Mouse (Mus musculus): ENCODE results near the gene Casc1.

Casc1 gene

DNA sequence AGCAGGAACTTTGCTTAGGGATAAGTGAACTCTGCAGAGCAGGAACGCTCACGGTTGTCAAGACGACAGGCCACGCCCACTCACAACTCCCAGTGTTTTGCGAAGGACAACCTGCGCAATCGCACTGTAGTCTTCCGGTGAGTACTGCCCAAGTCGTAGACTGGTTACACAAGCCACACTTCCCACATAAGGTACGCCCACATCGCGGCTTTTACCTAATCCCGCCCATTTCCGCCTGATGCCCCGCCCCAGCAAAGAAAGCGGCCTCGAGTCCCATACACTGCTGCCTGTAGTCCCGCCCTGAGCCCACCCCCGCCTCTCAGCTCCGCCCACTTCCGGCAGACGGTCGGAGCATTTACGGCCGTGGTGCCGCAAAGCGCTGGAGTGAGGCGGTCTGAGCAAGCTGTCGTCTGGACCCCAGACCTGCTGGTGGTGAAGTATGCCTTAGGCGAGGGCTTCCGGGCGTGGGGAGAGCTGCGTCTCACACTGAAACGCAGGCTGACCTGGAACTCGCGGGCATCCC, at the start of gene Casc1, which contains the start of gene Etfrf1:
TSS of gene Casc1 (minus strand) at position 190 of the 523 bp plus-strand sequence.
TSS of gene Etfrf1 (plus strand) at position 319 of the 523 bp plus-strand sequence.
- peak; percentile 99 for DNase-seq (ENCODE audit: extremely low read depth, low read depth, low spot score)

DNA sequence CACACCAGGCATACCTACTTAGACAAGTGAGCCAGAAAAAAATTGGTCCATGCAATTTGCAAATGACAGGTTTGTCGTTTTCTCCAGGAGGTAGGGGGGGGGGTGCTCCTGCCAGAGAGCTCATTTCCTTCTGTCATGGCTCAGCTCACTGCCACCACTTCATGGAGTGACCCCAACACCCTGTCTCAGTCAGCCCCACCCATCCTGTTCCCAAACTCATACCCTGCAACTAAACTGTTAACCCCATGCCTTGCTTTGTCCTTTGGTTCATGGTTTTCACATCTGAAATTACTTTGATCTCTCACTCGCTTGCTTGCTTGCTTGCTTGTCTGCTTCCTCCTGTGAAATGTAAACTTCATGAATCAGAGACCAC, 45.9 kb upstream of the Casc1 start:
- no peak for DNase-seq (ENCODE audit: extremely low read depth, low read depth, low spot score)

DNA sequence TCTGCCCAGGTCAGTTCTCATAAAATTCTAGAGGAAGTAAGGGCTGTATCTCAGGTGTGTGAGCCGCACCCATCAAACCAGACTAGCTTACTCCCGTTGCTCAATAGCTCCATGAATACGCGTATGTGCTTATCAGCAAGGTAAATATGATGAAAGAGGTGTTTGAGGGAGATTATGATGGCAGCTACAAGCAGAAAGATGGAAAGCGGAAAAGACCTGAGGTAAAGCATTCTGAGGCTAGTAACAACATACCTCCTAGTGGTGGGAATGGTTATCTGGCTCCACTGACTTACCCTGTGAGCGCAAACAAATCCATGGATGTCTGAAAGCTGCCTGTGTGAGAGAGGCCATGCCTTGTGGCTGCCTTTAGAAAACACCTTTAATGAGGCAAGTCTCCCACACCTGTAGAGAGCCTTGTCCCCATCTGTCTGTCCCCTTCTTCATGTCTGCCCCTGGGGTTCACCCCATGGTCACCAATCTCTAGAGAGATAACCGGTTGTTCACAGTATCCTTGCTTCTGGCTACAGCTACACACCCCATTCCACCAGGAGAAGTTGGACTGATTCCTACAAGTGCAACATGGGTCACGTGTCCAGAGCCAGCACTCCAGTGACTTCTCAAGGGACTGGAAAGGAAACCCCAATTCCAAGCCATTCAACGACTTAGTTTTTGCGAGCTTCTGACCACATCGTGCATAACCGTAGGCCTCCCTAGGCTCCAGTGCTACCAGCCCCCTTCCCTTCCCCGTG, 45.3 kb upstream of the Casc1 start:
- no peak for DNase-seq (ENCODE audit: extremely low read depth, low read depth, low spot score)

DNA sequence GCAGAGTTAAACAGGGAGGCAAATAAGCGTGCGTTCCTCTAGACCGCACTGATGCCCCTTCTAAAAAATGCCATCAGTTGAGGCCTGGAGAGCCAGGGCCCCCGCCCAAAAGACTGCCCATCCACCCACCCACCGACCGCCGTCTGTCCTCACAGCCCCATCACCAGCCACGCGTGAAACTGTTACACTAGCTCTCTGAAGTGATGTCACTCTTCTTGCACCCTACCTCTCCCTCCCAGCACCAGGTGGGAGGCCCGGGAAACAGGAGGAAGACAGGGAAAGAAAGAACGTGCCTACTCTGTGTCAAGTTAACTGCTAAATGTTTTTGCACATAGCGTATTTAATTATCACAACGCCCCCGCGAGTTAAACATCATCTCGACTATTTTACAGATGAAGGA, 40.0 kb upstream of the Casc1 start:
- DNase-seq (ENCODE audit: extremely low read depth, low read depth, low spot score): no peak

DNA sequence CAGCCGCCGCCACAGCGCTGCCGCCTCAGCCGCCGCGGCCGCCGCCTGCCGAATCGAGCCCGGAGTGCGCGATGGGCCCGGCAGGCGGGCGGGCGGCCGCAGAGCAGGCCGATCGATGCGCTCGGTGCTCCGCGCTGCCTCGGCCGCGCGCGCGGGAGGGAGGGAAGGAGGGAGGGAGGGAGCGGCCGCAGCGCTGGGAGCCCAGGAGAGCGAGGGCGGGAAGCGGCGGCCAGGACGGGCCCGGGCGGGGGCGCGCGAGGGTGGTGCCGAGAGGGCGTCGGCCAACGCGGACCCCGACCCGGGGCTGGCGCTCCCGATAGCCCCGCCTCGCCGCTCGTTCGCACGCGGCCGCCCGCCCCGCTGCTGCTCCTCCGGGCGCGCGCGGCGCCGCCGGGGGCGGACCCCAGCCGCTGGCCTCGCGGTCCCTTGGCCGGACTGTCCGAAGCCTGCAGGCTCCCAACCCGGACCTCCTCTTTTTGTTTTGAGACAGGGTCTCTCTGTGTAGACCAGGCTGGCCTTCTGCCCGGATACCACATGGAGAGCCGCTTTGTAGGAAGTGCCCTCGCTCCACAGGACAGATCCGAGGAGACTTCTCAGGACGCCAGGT, 39.5 kb upstream of the Casc1 start, which contains the start of gene Kras:
TSS of gene Kras (minus strand) at position 55 of the 607 bp plus-strand sequence.
- no peak for DNase-seq (ENCODE audit: extremely low read depth, low read depth, low spot score)

DNA sequence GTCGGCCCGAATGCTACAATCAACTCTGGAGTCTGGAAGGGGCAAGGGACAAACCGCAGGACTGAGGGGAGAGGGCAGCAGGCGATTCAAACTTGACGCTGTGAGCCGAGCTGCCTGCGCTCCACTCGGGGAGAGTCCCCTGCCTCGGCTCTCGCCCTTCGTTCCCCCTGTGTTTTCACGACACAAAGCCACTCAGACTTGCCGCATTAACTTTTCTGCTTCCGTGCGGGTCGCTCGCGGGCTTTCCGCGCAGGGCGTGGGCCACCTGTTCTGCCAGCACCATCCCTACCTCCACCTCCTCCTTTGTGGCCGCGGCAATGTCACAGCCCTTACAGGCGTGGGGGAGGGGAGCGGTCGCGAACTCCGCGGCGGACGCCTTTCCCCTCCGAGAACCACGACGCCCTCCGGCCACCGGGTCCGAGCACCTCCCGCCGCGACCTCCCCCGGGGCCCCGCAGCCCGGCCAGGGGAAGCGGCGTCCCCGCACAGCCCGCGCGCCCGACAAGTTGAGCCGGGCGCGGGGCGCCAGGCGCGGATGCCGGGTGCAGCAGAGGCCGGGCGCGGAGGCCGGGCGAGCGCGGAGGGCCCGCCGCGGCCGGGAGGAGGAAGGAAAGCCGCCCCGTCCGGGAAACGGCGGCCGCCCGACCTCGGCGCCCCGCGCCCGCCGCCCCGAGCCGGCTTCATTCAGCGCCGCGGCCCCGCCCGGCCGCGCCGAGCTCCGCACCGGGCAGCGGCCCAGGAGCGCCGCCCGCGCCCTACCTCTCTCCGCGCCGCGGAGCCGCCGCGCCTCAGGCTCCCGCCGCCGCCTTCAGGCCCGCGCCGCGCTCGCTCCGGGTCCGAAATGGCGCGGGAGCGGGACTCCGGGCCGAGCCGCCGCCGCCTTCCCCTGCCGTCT, 38.7 kb upstream of the Casc1 start:
- no peak for DNase-seq (ENCODE audit: extremely low read depth, low read depth, low spot score)

DNA sequence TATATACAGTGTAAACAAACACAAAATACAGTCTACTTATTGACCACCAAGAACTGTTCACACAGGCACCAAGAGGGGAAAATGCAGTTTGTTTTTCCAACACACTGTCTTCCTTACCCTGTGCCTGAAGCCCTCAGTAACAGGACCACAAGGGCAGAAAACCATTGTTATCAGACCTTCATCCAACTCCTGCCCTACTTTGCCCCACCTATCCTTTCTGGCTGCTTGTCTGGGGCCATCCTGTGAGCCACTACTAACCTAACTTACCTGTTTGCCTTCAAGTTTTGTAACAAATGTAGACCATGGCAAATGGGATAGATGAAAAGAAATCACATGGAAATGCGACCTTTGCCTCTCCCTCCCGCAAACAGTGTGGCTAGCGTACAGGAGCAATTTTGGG, 37.1 kb upstream of the Casc1 start:
- no peak for DNase-seq (ENCODE audit: extremely low read depth, low read depth, low spot score)

DNA sequence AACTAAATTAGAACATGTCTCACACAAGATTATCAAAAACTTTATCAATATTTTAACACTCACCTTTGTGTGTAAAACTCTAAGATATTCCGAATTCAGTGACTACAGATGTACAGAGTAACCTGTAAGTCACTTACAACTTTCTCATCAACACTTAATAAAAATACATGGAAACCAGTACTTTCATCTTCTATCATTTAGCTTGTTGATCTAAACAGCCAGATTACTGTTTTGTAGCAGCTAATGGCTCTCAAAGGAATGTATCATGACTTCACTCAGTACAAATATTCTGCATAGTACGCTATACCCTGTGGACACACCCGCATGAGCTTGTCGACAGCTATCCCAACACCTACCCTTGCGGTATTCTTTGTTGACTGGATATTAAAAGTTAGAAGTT, 36.0 kb upstream of the Casc1 start:
- no peak for DNase-seq (ENCODE audit: extremely low read depth, low read depth, low spot score)

DNA sequence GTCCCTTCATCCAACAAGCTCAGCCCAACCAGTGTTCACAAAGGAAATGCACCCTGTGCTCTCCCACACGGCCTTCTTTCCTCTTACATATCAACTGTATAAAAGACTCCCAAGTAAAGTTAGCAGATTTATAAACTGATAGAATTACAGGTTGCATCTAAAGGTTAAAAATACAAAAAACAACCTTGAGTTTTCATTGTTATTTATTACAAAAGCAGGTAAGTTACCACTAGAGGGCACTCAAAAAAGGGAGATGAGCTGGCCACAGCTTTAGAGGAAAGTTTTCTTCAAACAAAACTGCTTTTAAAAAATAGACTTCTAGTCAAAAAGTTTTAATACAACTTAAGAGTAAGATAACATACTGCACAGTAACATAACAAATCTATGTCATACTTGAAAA, 31.7 kb upstream of the Casc1 start:
- DNase-seq (ENCODE audit: extremely low read depth, low read depth, low spot score): no peak

DNA sequence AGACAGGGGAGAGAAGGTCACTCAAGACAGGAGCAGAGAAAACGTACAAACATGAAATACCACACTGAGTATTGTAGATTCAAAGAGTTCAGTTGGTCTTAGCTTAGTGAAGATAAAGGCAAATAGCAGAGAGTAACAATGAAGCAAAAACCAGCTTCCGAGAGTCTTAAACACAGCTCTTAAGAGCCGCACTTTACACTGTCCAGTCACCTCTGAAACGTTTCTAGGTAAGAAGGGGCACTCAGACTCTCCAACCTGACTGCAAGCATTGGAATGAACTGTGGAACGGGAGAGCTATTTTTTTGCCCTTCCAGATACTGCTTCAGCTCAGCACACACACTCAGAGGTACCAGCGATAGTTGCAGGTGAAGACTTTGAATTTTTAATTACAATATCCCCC, 29.5 kb upstream of the Casc1 start:
- no peak for DNase-seq (ENCODE audit: extremely low read depth, low read depth, low spot score)

DNA sequence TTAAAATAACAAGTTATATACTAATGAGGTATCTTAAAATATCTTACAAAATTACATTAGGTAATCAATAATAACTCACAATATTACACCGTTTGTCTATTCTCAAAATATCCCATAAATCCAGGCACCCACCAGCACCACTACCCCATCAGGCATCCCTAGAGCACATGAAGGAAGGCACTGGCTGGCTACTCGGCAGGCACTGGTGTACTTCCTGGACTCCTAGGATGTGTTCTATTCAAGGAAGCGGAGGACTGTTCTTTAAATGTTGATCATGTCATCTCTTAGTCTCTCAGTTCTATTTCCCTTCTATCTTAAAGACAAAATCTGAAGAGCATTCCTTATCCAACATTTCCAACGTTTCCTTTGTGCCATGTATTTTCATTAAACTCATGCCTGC, 26.3 kb upstream of the Casc1 start:
- no peak for DNase-seq (ENCODE audit: extremely low read depth, low read depth, low spot score)

DNA sequence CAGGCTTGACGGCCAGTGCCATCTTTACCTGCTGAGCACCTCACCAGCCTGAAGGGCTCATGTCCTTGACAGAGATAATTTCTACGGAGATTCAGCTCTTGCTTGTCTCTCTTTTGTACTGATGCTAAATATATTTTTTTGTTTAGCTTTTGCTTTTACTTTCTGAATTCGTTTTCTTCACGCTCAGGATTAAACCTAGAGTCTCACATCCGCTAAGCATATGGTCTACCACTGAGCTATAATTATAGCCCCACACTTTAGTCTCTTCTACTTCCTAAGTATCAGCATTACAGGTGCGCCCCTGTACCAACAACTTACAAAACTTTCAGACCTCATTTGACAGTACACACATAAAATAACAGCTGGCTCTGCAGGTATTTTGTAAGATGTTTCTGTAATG, 24.6 kb upstream of the Casc1 start:
- DNase-seq (ENCODE audit: extremely low read depth, low read depth, low spot score): no peak

DNA sequence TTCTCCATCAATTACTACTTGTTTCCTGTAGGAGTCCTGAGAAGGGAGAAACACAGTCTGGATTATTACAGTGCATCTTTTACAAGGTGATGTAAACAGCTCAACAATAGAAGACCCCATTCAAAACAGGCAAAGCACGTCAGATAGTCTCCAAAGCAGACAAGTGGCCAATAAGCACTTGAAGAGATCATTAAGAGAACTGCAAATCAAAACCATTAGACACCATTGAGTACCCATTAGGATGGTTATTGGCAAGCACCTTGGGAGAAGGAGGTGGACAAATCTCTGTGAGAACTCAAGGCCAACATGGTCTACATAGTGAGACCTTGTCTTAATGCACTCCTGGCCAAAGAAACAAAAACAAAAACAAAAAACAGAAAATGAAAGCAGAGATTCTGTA, 23.6 kb upstream of the Casc1 start:
- DNase-seq (ENCODE audit: extremely low read depth, low read depth, low spot score): no peak

DNA sequence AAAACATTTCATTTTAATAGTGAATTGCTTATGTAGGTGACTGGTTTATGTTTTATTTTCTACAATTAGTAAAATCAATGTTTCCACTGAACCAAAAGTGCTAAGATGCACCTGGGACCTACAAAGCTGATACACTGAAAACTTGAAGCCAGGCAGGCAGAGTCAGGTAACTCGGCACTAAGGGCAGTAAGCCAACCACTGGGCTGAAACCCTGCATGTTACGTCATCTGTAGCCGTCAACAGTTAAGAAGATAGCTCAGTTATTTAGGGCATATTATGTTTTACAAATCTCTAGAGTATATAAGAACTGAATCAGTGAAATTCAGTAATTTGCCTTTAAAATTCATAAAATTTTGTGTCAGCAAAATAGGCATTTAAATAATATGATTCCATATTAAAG, 15.5 kb upstream of the Casc1 start:
- DNase-seq (ENCODE audit: extremely low read depth, low read depth, low spot score): no peak

DNA sequence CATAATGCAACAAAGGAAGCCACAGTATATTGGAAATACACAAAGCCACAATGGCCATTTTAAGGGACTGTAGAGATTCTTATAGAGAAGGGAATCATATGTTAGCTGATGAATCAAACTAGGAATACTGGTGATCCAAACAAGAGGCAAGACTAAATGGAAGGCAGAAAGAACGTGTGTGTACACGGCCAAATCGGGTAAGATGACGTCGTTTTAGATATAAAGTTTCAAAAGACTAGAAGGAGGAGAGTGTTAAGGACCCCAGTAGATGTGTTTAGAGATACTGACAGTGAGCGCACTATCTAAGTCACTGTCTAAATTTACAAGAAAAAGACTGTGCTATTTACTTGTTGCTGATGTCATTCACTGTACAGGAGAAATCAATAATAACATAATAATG, 13.4 kb upstream of the Casc1 start:
- DNase-seq (ENCODE audit: extremely low read depth, low read depth, low spot score): no peak

DNA sequence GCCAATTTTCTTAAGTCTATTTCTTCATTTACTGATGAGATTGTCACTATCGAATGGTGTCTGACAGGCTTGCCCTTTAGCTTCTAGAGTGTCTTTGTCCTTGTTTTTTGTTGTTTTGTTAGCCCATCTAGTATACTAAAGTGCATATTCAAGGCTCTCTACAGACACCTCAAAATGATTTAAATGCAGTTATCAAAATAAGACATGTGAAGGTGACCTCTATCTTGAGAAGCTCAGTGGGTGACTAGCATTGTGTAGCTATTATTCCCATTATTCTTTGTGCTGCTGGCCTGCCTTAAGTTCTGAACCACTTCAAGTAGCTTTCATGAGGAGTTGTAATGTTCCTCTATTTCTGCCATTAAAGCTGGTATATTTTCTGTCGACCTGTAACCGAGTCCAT, 5.0 kb upstream of the Casc1 start:
- DNase-seq (ENCODE audit: extremely low read depth, low read depth, low spot score): no peak

DNA sequence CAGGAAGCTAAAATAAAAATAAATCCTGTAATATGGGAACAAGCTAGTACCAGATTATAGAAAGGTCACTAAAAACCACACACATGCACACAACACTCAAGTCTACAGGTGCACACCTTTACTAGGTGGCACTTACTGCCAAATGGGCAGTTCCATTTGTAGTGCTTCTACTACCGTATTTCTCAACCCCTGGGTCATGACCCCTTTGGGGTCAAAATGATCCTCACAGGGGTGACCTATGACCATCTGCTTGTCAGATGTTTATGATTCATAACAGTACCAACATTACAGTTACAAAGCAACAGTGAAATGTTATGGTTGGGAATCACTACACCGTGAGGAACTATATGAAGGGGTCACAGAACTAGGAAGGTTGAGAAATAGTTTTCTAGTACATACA, 3.1 kb upstream of the Casc1 start:
- no peak for DNase-seq (ENCODE audit: extremely low read depth, low read depth, low spot score)

DNA sequence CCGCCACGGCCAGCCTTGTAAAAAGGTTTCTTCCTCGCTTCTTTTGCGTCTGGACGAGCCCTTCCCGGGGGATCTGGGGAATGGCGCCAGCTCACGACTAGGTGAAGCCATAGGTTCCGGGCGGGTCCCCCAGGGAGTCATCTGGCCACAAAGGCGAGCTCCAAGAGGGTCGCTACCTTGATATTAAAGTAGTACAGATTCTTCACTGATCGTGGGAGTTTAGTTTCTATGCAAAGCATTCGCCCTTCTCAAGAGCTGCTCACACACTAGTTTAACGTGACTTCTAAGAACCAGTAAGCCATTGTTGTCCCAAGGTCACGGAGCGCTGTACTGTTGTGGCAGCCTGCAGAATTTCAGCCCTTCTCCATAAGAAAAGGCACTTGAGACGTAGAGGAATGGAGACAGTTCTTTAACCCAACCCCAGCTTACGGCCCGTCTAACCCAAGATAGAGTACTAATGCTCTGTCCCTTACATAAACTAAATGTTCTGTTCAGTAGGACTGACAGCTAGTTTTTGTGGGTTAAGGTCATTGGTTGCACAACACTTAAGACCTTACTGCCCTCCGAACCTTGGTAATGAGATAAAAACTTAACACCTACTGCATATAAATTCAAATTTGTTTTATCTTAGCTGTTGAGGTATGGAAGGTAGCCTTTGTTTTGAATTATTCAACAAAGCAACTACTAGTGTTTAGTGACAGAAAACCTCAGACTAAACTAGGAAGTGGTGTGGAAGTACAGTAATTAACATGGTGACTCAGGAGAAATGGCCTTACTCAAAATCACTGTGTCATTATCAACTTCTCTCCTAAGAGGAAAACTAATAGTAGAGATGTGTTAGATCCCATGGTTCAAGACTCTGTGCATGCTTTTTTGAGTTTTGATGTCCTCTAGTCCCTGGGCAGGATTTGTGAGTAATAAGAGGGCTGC, 836 bp upstream of the Casc1 start:
- DNase-seq (ENCODE audit: extremely low read depth, low read depth, low spot score): no peak

DNA sequence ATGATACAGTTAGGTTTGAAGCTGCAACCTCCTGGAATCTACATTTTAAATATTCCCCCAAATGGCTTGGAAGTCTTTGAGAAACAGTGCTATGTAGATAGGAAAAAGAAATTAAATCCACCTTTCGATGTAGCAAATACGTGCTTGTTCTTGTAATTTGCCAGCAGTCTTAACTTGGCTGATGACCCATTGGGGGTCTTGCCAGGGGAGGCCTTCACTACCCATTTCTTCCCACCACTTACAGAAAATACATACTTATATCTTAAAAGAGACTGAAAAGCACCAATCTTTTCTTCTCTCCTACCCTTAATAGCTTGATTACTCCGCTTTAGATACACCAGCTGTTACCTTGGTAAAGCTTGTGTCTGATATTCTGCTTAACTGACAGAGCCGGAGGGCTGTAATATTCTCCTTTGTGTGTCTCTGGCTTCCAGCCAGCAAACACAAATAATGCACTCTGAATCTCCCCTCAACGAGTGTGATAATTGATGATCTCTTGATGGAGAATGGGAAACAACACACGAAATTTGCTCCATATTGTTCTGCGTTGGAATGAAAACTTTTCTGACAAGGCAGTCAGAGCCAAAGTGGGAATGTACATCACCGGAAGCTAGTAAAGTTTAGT, 637 bp downstream of the Casc1 start:
- DNase-seq (ENCODE audit: extremely low read depth, low read depth, low spot score): no peak

DNA sequence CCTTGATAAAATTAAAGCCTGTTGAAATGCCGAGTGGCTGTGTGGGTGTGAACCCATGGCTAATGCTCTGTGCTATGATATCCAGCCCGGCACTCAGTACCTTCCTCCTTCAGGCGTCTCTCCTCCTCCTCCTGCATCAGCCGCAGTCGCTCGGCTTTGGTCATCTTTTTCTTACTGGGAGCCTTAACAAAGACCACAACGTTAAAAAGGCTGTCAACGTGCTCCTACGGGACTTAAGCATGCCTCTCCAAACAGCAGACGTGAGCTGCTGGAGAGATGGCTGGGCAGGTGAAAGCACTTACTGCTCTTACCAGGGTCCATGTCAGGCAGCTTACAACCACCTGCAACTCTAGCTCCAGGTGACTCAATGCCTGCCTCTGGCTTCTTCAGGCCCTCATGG, 5.7 kb downstream of the Casc1 start:
- no peak for DNase-seq (ENCODE audit: extremely low read depth, low read depth, low spot score)

Measured in fat pad, adult 2 months (tissue).